Mouse (Mus musculus) bone marrow, adult 2 months (tissue): Measurements from ENCODE around the gene Itgal.

Experiments
- CTCF ChIP-seq: fragments of 200-500 bp; IDR thresholded peaks from 2 replicates; pipeline ENCODE4 v1.5.1; 2011; ENCODE audit warnings: low read length, control low read depth; ENCODE audit not compliant: control insufficient read depth, insufficient read depth
- POLR2A ChIP-seq: fragments of 200-500 bp; IDR thresholded peaks from 2 replicates; pipeline ENCODE4 v1.6.1; 2011; ENCODE audit warnings: low read depth, mild to moderate bottlenecking, control low read depth, low read length, borderline replicate concordance; ENCODE audit not compliant: control insufficient read depth

GRCm38 (mm10) chr7:127342332-127342731 lies 46.3 kb downstream of the Itgal start:
- TF ChIP-seq CTCF (peak; percentile 21; the same call in 1 of the 2 replicates), POLR2A (no peak)
